Mouse (Mus musculus) small intestine, adult 2 months (tissue): ENCODE measurements around the gene Xlr4b. TPM values are rescaled to one million over a fixed set of nuclear protein-coding genes. Genes with fewer than 3 reads are reported as not detected.

Experiments used
- polyA plus RNA-seq: library from polyadenylated mRNA; depleted of rRNA; stranded (reverse); fragments of >200 nt; gene quantifications from 2 replicates; pipeline ENCODE4 v1.2.3, GENCODE M21; 2012; rRNA removed

Xlr4b gene
- polyA plus RNA-seq, 1 experiment: not detected

Other genes starting within 250 kb of the Xlr4b start
- gene Zfp185, start 227.0 kb upstream of the Xlr4b start, polyA plus RNA-seq: 0.03 and 0.18 TPM in 2 replicates
- gene Pnma5, start 177.2 kb upstream of the Xlr4b start, polyA plus RNA-seq: not detected in 2 replicates
- not detected in 2 replicates for gene Pnma3, start 149.5 kb upstream of the Xlr4b start, polyA plus RNA-seq
- gene Xlr4a, start 131.9 kb upstream of the Xlr4b start, polyA plus RNA-seq: not detected in 2 replicates
- 0.38 TPM in 1 of 2 replicates, not detected in the other for gene Xlr3a, start 117.2 kb upstream of the Xlr4b start, polyA plus RNA-seq
- gene Gm14685, start 97.3 kb upstream of the Xlr4b start, polyA plus RNA-seq: 0.06 TPM in 1 of 2 replicates, not detected in the other
- not detected in 2 replicates for gene Xlr5b, start 65.5 kb upstream of the Xlr4b start, polyA plus RNA-seq
- not detected in 2 replicates for gene DXBay18, start 64.9 kb upstream of the Xlr4b start, polyA plus RNA-seq
- gene Spin2d, start 37.3 kb upstream of the Xlr4b start, polyA plus RNA-seq: not detected in 2 replicates
- gene Xlr3b, start 22.1 kb upstream of the Xlr4b start, polyA plus RNA-seq: 0.08 and 0.23 TPM in 2 replicates
- 20.7 and 29.4 TPM in 2 replicates for gene F8a, start 14.0 kb downstream of the Xlr4b start, polyA plus RNA-seq
- not detected in 2 replicates for gene Xlr4c, start 28.8 kb downstream of the Xlr4b start, polyA plus RNA-seq
- not detected in 2 replicates for gene Xlr3c, start 51.1 kb downstream of the Xlr4b start, polyA plus RNA-seq
- gene Xlr5a, start 78.6 kb downstream of the Xlr4b start, polyA plus RNA-seq: not detected in 2 replicates
- not detected in 2 replicates for gene Xlr5c, start 78.6 kb downstream of the Xlr4b start, polyA plus RNA-seq
- gene Gm45015, start 122.5 kb downstream of the Xlr4b start, polyA plus RNA-seq: not detected in 2 replicates
- gene Zfp275, start 128.3 kb downstream of the Xlr4b start, polyA plus RNA-seq: 2.1 and 2.2 TPM in 2 replicates
- gene Gm18336, start 184.4 kb downstream of the Xlr4b start, polyA plus RNA-seq: not detected in 2 replicates
- gene Zfp92, start 196.8 kb downstream of the Xlr4b start, polyA plus RNA-seq: 0.79 and 1.1 TPM in 2 replicates
- 2.4 and 5.4 TPM in 2 replicates for gene Trex2, start 221.0 kb downstream of the Xlr4b start, polyA plus RNA-seq
- gene Haus7, start 244.7 kb downstream of the Xlr4b start, polyA plus RNA-seq: 5.1 and 9.3 TPM in 2 replicates